Mouse (Mus musculus) erythroid progenitor cell, adult 5-6 weeks (primary cell): ENCODE data around the gene Cyb5r1. TPM values are rescaled to one million over a fixed set of nuclear protein-coding genes. Genes with fewer than 3 reads are reported as not detected.
"Not testable (repeated sequence)": the region's sequence is repeated elsewhere in the genome, so short reads cannot be mapped to it uniquely, and the experiment has no call there.

Experiments
- ATAC-seq: replicated peaks from 2 replicates; pipeline ENCODE4 v1.8.0; 2016; ENCODE audit warnings: moderate number of reproducible peaks, mild to moderate bottlenecking, moderate TSS enrichment, inconsistent platforms; ENCODE audit not compliant: poor library complexity, low FRiP score, severe bottlenecking
- total RNA-seq, 2 experiments: library from RNA; stranded (forward) in 1 of 2; stranded (reverse) in 1 of 2; fragments of 150-400 nt in 1 of 2; fragments of 186-747, 209-891 nt in 1 of 2; gene quantifications; 2 replicates each; pipeline versions ENCODE4 v1.2.3 to v1.2.4; 2015 to 2017; ENCODE audit warnings: low replicate concordance in 2 of 2

The Cyb5r1 gene
- total RNA-seq, 2 experiments from 2014 or later = 12.9 to 39.0 TPM

DNA sequence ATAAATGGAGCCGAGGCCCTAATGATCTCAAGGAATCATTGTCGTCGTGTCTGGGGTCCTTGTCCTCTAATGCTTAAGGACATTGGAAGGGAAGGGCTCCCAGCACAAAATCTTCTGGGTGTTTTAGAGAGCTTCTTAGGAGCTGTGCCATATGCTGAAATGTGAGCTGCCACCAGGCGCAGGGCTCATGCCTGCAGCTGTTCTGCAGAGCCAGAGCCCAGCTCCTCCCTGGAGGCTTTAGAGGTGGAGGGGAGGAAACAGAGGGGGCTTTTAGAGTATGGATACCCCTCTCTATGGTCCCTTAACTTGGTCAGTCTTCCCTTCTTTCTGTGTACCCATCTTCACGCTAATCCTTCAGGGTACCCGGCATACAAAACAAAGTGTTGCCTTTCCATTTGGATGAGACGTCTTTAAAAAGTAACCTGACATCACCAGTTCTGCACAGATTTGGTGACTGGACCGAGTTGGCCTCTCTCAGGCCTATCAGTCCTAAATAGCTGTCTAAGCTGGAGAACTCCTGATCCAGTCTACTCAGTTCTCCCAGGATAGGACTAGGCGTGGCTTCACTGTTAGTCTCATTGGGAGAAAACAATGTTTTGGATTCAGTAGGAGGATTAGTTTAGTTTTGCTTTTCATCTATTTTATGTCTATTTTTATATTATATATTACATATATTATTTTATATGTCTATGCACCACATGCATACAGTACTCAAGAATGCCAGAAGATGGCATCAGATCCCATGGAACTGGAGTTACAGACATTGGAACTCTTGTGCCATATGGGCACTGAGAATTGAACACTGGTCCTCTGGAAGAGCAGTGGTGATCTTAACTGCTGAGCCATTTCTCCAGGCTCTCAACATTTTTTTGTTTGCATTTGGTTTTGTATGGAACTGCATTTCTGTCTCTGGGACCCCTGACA is 6.6 kb downstream of the Cyb5r1 start:
- ATAC-seq = no peak

DNA sequence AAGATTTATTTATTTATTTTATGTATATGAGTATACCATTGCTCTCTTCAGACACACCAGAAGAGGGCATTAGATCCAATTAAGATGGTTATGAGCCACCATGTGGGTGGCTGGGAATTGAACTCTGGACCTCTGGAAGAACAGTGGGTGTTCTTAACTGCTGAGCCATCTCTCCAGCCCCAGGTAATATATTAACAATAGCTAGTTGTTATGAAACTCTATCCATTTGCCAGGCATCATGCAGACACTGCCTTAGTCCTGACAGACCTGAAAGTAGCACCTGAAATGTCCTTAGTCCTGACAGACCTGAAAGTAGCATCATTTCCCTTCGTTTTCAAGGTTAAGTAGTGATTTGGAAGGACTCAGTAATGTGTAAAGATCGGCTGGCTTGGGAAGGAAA is 8.7 kb downstream of the Cyb5r1 start:
- ATAC-seq = no peak

DNA sequence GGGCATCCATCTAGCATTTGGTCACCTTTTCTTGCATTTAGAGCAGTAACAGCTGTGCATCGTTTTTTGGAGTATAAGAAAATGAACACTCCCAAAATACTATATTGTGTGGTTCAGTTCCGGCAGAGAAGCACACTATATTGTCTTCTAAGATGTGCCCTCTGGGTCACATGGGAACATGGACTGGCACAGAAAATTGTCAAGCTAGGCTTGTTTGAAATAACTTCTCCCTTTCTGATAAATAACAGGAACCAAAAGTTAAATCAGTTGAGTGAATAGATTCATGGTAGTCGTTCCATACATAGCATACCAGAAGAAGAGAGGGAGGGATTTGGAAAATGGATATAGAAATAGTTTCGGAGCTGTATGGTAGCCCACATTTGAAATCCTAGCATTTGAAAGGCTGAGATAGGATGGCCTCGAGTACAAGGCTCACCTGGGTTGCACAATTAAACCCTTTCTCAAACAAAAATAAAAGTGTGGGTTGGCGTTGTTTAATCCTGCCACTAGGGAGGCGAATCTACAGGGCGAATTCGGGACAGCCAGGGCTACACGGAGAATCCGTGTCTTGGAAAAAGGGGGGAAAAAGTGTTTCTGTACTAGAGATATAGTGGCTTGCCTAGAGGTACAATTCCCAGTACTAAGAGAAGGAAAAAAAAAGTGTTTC is 9.3 kb downstream of the Cyb5r1 start:
- ATAC-seq = peak; percentile 45

DNA sequence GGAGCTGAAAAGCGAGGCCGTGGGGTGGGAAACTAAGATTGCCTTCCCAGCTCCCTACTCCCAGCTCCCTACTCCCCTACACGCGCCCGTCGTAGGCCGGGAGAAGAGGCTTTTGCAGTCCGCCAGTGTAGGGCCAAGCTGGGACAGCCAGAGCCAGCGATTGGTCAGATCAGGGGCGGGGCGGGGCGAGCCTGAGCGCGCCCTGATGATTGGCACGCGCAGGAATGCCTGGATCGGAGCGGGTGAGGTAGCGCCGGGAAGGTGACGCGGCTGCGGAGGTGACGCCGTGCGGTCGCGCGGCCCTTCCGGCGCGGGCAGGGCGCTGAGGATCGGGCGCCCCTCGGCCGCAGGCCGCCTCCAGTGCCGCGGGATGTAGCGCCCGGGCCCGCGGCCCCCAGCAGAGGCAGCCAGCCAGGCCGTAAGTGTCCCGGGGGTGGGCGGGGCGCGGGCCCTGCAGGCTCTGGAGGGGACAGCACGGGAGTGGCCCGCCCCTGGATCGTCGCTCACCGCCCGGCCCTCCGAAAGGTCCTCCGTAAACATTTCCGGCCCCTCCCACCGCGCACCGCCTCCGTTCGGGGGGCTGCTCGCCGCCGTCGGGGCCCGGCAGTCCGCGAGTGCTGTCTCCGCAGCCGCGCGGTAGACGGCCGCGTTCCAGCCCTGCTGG is 9.9 kb downstream of the Cyb5r1 start, which contains the start of gene Adipor1:
Gene Adipor1 (plus strand): TSS at position 211 of the 664 bp plus-strand sequence.
- ATAC-seq = peak; percentile 94

GRCm38 (mm10) chr1:134418414-134418975 is 13.1 kb downstream of the Cyb5r1 start:
- no peak for ATAC-seq

- no peak for ATAC-seq
Observed at GRCm38 (mm10) chr1:134419176-134419575, 13.8 kb downstream of the Cyb5r1 start.

DNA sequence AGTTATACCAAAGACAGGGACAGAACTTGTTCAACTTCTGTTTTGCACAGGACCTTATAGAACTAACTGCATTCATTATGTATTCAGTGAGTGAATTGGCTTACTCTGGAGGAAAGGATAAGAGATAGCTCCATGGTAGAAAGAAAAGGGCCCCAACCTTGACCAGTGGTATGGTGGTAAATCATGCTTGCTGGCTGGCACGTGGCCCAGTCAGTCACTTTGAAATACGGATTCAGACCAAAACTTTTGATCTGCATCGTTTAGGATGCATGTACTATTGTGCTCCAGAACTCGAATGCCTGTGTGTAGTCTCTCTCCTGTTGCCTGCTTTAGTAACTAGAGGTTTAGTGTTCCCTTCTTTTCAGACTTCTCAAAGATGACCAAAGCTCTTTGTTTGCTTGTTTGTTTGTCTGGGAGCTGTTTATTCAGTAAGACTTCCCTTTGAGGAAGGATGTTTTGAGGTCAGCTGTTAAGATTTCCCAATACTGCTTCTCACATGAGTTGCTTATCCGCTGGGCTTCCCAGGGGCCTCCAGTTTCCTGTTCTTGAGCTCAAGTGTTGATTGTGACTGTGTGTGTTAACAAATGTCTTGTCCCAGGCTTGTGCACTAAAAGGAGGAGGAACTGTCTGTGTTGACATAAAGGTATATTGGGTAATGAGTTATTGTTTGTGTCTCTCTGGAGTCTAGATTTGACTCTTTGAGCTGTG is 14.5 kb downstream of the Cyb5r1 start:
- ATAC-seq = no peak

- peak; percentile 73 for ATAC-seq
Observed at GRCm38 (mm10) chr1:134423911-134424310, 18.6 kb downstream of the Cyb5r1 start.

GRCm38 (mm10) chr1:134426289-134426688 is 20.9 kb downstream of the Cyb5r1 start:
- ATAC-seq = peak; percentile 94

DNA sequence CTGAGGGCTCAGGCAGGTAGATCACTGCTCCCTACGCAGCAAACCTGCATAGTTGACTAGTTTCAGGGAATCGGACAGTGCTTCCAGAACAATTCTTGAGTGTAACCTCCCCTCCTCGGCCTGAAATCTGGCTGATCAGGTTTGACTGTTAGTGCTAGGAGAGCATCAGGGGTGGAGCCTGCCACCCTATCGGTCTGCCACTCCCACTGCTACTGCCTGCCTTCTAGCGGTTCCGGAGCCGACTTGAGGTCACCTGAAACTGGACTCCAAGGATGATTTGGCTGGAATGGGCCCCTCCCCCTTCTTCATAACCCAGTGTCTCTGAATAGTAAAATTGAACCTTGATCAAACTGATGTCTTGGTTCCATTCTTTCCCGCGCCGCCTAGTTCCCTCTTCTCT is 27.6 kb downstream of the Cyb5r1 start:
- ATAC-seq = no peak

GRCm38 (mm10) chr1:134433473-134433872 is 28.1 kb downstream of the Cyb5r1 start:
- no peak for ATAC-seq

DNA sequence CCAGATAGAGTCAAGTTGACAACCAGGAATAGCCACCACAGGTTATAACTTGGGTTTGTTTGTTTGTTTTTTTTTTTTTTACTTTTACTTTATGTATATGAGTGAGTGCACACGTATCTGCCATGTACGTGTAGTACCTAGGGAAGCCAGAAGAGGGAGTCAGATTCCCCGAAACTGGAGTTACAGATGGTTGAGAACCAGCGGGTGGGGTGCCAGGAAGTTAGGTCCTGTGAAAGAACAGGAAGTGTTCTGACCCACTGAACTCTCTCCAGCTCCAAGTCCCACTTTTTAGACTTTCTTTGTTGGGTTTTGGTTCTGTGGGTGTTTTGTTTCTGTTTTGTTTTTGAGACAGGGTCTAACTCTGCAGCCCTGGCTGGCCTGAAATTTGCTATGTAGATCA is 30.1 kb downstream of the Cyb5r1 start:
- ATAC-seq = peak; percentile 88

GRCm38 (mm10) chr1:134440437-134440836 is 35.1 kb downstream of the Cyb5r1 start:
- ATAC-seq = no peak

- ATAC-seq = not testable (repeated sequence)
Observed at GRCm38 (mm10) chr1:134441737-134442136, 36.4 kb downstream of the Cyb5r1 start.

DNA sequence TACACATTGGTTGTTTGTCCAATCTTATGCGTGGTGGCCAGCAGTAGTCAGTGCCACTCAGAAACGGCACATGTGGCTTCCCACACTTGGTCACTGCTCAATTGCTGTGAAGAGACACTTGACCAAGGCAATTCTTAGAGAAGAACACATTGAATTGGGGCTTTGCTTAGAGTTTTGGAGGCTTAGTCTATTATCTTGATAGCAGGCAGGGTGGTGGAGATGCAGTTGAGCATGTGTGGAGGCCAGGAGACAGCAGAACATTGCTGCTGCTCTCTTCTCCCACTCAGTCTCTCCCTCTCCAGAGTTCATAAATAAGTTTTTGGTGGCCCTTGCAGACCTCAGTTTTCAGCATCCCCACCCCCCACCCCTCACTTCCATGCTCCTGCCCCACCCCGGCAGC is 37.0 kb downstream of the Cyb5r1 start:
- ATAC-seq = no peak

DNA sequence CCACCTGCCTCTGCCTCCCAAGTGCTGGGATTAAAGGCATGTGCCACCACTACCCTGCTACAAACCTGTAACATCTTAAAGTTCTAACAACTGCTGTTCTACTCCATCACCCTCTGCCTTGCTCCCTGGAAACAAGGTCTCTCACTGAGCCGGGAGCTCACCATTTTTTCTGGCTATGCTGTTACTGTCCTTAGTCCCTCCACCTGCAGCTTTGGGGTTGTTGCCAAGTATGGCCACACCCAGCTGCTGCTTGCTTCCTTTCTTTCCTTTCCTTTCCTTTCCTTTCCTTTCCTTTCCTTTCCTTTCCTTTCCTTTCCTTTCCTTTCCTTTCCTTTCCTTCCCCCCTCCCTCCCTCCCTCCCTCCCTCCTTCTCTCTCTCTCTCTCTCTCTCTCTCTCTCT is 37.9 kb downstream of the Cyb5r1 start:
- ATAC-seq = peak; percentile 65; the same call in 1 of the 2 replicates

DNA sequence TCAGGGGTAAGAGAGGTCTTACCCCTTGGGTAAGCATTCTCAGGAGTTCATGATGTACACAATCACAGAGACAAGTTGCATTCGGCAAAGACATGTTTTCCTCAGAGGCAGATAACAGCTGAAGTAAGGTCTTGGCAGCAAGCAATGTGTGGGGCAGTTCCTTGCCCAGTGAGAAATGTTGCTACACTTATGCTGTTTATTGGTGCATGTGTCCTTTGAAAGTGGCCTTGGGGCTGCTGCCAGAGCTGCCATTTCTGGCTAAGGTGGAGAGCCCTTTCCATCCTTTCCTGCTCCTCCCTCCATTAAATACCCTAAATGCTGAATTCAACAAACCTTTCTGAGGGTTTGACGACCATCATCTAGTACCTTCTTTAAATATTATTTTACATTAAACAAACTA is 40.1 kb downstream of the Cyb5r1 start:
- ATAC-seq = no peak

DNA sequence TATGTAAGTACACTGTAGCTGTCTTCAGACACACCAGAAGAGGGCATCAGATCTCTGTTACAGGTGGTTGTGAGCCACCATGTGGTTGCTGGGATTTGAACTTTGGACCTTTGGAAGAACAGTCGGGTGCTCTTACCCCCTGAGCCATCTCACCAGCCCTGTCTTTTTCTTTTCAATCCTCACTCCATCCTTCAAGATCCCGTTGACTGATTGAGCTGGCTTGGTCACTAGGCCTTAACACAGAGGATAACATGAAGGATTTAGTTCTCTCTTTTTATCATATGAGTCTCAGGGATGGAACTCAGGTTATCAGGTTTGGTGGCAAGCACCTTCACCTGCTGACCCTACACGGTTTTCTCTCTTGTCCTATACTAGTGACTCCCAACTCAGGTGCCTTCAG is 43.2 kb downstream of the Cyb5r1 start:
- not testable (repeated sequence) for ATAC-seq

DNA sequence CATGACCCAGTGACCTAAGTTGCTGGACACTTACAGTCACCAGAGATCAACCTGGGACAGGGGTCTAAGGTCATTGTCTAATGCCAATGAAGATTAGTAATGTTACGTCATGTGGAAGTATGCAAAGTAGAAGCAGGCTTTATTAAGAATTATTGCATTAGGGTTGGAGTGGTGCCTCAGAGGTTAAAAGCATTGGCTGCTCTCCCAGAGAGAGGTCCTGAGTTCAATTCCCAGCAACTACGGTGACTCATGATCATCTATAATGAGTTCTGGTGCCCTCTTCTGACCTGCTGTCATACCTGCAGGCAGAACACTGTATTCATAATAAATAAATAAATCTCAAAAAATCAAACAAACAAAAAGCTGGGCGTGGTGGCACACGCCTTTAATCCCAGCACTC is 44.8 kb downstream of the Cyb5r1 start:
- no peak for ATAC-seq

DNA sequence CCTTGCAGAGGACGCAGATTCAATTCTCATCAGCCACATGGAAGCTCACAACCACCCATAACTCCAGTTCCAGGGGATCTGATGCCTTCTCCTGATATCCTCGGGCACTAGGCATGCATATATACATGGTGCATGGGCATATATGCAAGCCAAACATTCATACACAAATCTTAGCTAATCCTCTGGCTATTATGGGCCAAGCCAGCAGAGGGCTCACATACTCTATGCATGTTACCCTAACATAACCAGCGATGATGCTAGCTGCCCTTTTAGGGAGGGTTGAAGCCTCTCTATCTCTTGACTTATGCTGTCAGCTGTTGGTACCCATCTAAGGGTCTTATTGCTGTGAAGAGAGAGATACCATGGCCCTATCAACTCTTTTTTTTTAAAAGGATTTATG is 45.6 kb downstream of the Cyb5r1 start:
- peak; percentile 63 for ATAC-seq
